Mouse (Mus musculus): ENCODE measurements around the gene Obsl1. TPM values are rescaled to one million over a fixed set of nuclear protein-coding genes. Genes with fewer than 3 reads are reported as not detected.
A peak's percentile ranks its signal among the peaks of the same experiment; 100 is the strongest.

Gene Obsl1
- total RNA-seq, 2 experiments from 2014 or later: 95.2 to 118 TPM

- peak; percentile 88 for DNase-seq
These were observed 70.5 kb downstream of the Obsl1 start, which contains the start of gene Gmppa for GRCm38 (mm10) chr1:75435475-75436328. TSS of gene Gmppa (plus strand) at chr1:75435930.

Other genes with a start within 250 kb of the Obsl1 start
- 10 to 100 TPM; 47.9 to 50.3 TPM for gene Ptprn, start 241.9 kb downstream of the Obsl1 start, total RNA-seq (2021)
- 100 to 1,000 TPM; 103 to 109 TPM for gene Resp18, start 228.0 kb downstream of the Obsl1 start, total RNA-seq (2021)
- 100 to 1,000 TPM; 103 to 106 TPM for gene Dnpep, start 188.5 kb downstream of the Obsl1 start, total RNA-seq (2021)
- gene Des, start 146.1 kb downstream of the Obsl1 start, total RNA-seq (2021): 100 to 1,000 TPM in 1 of 2 experiments, 10 to 100 TPM in 1; 62.7 to 208 TPM
- gene Speg, start 131.2 kb downstream of the Obsl1 start, total RNA-seq (2021): 10 to 100 TPM; 12.8 to 30.6 TPM
- gene Gmppa, start 70.5 kb downstream of the Obsl1 start, total RNA-seq (2021): 10 to 100 TPM; 58.6 to 61.8 TPM
- gene Asic4, start 56.0 kb downstream of the Obsl1 start, total RNA-seq (2021): 1 to 10 TPM; 2.5 to 3.3 TPM
- 10 to 100 TPM; 36.9 to 43.6 TPM for gene Chpf, start 27.1 kb downstream of the Obsl1 start, total RNA-seq (2021)
- 1 to 10 TPM; 2.5 to 3.8 TPM for gene Tmem198, start 26.9 kb downstream of the Obsl1 start, total RNA-seq (2021)
- 10 to 100 TPM; 47.4 to 78.9 TPM for gene Inha, start 625 bp upstream of the Obsl1 start, total RNA-seq (2021)
- 10 to 100 TPM; 17.0 to 21.9 TPM for gene Stk11ip, start 15.1 kb upstream of the Obsl1 start, total RNA-seq (2021)
- gene Slc4a3, start 39.8 kb upstream of the Obsl1 start, total RNA-seq (2021): 10 to 100 TPM; 44.3 to 68.8 TPM

All from adrenal gland, postnatal 10 days (tissue).